ENCODE assay signal across 8 mouse cellular contexts in the genomic region with DNA sequence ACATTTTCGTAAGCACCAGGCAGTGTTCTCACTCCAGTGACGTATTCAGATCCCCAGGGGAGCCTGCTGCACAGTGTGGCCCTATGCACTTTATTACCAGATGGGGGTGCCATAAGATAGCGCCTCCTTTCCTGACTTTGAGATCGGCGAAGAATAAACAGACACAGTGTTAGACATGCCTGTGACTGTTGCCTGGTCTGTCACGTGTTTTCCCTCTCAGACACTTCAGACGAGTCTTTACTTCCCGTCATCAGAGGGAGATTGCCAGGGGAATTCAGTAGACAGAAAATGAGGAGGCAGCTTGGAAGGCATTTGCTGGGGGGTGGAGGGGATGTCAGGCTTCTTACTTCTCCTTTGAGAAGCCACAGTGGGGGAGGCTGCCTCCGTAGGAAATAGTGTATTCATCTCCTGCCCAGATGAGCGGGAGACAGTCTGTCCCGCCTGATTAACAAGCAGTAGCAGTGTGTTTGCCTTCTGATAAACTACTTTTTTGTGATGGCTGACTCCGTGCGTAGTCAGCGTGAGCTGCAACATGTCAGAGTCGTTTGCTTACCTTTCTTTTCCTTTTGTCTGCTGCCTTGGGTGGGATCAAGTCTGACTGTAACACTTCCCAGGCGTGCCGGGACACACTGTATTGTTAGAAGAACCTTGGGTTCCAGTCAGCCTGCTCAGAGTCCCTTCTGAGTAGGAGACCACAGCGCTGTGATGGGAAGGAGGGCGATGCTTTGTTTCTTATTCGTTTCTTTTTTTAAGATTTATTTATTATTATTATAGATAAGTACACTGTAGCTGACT. TPM values are rescaled to one million over a fixed set of nuclear protein-coding genes. Genes with fewer than 3 reads are reported as not detected.
DNase-seq lines count a peak whose midpoint lies in the region; ATAC-seq and TF ChIP-seq lines count a peak whose summit lies in the region.

No protein-coding gene starts in this region.

- peak; percentile 40; the same call in 1 of the 2 replicates for TF ChIP-seq CTCF in bone marrow macrophage, adult 2 months (IDR thresholded peaks at IDR 0.05; ENCODE audit: low read depth, low read length)
- TF ChIP-seq CTCF in forebrain, postnatal 0 days (IDR thresholded peaks at IDR 0.05; ENCODE audit: low read depth) = peak; percentile 75

- no peaks in the 10 kb centered on the region for H3K27me3 ChIP-seq in forebrain, postnatal 0 days (ENCODE audit: insufficient read depth, low read length)
- no peaks in the 10 kb centered on the region for H3K27me3 ChIP-seq in hindbrain, embryonic 11.5 days (ENCODE audit: control insufficient read depth, insufficient read depth, low read length)
- no peaks in the 10 kb centered on the region for H3K27me3 ChIP-seq in lung, embryonic 16.5 days (ENCODE audit: control insufficient read depth, insufficient read depth, low read depth, low read length)

- H3K4me2 ChIP-seq in forebrain, postnatal 0 days (ENCODE audit: low read depth) = peak overlapping the region; percentile 17
- H3K4me2 ChIP-seq in hindbrain, embryonic 11.5 days (replicated peaks; ENCODE audit: low read depth, low read length) = no peak overlapping the region
- H3K4me2 ChIP-seq in lung, embryonic 16.5 days (ENCODE audit: low read depth, low read length) = peak overlapping the region; percentile 43

- peak overlapping the region; percentile 22; the same call in 1 of the 2 replicates for H3K4me3 ChIP-seq in bone marrow macrophage, adult 2 months (ENCODE audit: insufficient read depth, low read length)
- no peak overlapping the region for H3K4me3 ChIP-seq in forebrain, postnatal 0 days (ENCODE audit: low read depth, low read length)
- H3K4me3 ChIP-seq in hindbrain, embryonic 11.5 days (ENCODE audit: low read depth, low read length) = no peak overlapping the region
- peak overlapping the region; percentile 21; the same call in 1 of the 2 replicates for H3K4me3 ChIP-seq in lung, embryonic 16.5 days (ENCODE audit: low read length)

- peak; percentile 56 for DNase-seq in ES-CJ7 (ENCODE audit: low read depth, low spot score)
- peak; percentile 80 for DNase-seq in forebrain, postnatal 0 days
- peak; percentile 46 for DNase-seq in hindbrain, embryonic 11.5 days (ENCODE audit: low spot score)
- peak; percentile 89 for DNase-seq in layer of hippocampus, adult 9-11 months
- DNase-seq in ovary, postnatal 14 days (ENCODE audit: low spot score) = peak; percentile 20
- DNase-seq in thymus, postnatal 25 days = peak; percentile 75

- no peak for TF ChIP-seq POLR2A in bone marrow macrophage, adult 2 months (IDR thresholded peaks at IDR 0.05; ENCODE audit: borderline replicate concordance, low read depth, low read length)

- peaks cover 37% of the 10 kb centered on the region for H3K36me3 ChIP-seq in forebrain, postnatal 0 days (ENCODE audit: insufficient read depth)
- no peaks in the 10 kb centered on the region for H3K36me3 ChIP-seq in hindbrain, embryonic 11.5 days (ENCODE audit: control insufficient read depth, insufficient read depth, low read length)
- peaks cover 23% of the 10 kb centered on the region for H3K36me3 ChIP-seq in lung, embryonic 16.5 days (ENCODE audit: control insufficient read depth, insufficient read depth, low read length)

- peak; percentile 94 for ATAC-seq in forebrain, postnatal 0 days
- peak; percentile 67 for ATAC-seq in hindbrain, embryonic 11.5 days (ENCODE audit: low FRiP score)
- peak; percentile 77 for ATAC-seq in lung, embryonic 16.5 days (ENCODE audit: low read depth)

- H3K4me1 ChIP-seq in bone marrow macrophage, adult 2 months (ENCODE audit: control insufficient read depth, insufficient read depth, low read length) = peaks cover 32% of the 10 kb centered on the region
- no peaks in the 10 kb centered on the region for H3K4me1 ChIP-seq in forebrain, postnatal 0 days (ENCODE audit: insufficient read depth)
- H3K4me1 ChIP-seq in hindbrain, embryonic 11.5 days (replicated peaks; ENCODE audit: control insufficient read depth, insufficient read depth, low read length) = peaks cover 2% of the 10 kb centered on the region
- H3K4me1 ChIP-seq in lung, embryonic 16.5 days (replicated peaks; ENCODE audit: control insufficient read depth, insufficient read depth, low read length) = peaks cover 50% of the 10 kb centered on the region

- whole genome bisulfite sequencing in forebrain, postnatal 0 days = 45% methylated on average over 20 of the region's 20 CpGs
- 58% methylated on average over 20 of the region's 20 CpGs for WGBS in hindbrain, embryonic 11.5 days
- WGBS in lung, embryonic 16.5 days = 16% methylated on average over 20 of the region's 20 CpGs

- peak overlapping the region; percentile 69 for H3K27ac ChIP-seq in bone marrow macrophage, adult 2 months (ENCODE audit: insufficient read depth, low read depth, low read length)
- peak overlapping the region; percentile 67 for H3K27ac ChIP-seq in forebrain, postnatal 0 days (ENCODE audit: low read depth, low read length)
- H3K27ac ChIP-seq in hindbrain, embryonic 11.5 days (ENCODE audit: low read depth, low read length) = peak overlapping the region; percentile 17; the same call in 1 of the 2 replicates
- peak overlapping the region; percentile 97 for H3K27ac ChIP-seq in lung, embryonic 16.5 days (ENCODE audit: low read length)

- H3K9ac ChIP-seq in forebrain, postnatal 0 days = no peak overlapping the region
- no peak overlapping the region for H3K9ac ChIP-seq in hindbrain, embryonic 11.5 days (ENCODE audit: low read depth, low read length)
- H3K9ac ChIP-seq in lung, embryonic 16.5 days (ENCODE audit: low read length) = peak overlapping the region; percentile 23; the same call in 1 of the 2 replicates

- H3K9me3 ChIP-seq in forebrain, postnatal 0 days (ENCODE audit: low read length) = no peaks in the 10 kb centered on the region
- H3K9me3 ChIP-seq in hindbrain, embryonic 11.5 days (ENCODE audit: control insufficient read depth, low read length) = no peaks in the 10 kb centered on the region
- H3K9me3 ChIP-seq in lung, embryonic 16.5 days (ENCODE audit: control insufficient read depth, low read length) = no peaks in the 10 kb centered on the region

RNA-seq across cellular contexts. Expression of a gene that starts 40.4 kb away (rescaled TPM):
- 7.0 and 7.5 TPM in 2 replicates for polyA plus RNA-seq in bone marrow macrophage, adult 2 months (2012; ENCODE audit: insufficient read depth, insufficient read length, missing spikeins)
- total RNA-seq in forebrain, postnatal 0 days (2014; rRNA removed) = 9.4 and 13.6 TPM in 2 replicates
- polyA plus RNA-seq in forebrain, postnatal 0 days (2015; fragmentation: Nextera tagmentation; extraction: Ambion mirVana) = 3.2 and 4.8 TPM in 2 replicates
- polyA plus RNA-seq in hindbrain, embryonic 11.5 days (2014; fragmentation: Nextera tagmentation; extraction: Ambion mirVana) = 2.9 and 3.2 TPM in 2 replicates
- 1.8 TPM in 2 replicates for polyA plus RNA-seq in lung, embryonic 16.5 days (2015; fragmentation: Nextera tagmentation; extraction: Ambion mirVana)

RNA-seq across cellular contexts. Expression of a gene that starts 58.5 kb away (rescaled TPM):
- 56.3 and 60.1 TPM in 2 replicates for polyA plus RNA-seq in bone marrow macrophage, adult 2 months (2012; ENCODE audit: insufficient read depth, insufficient read length, missing spikeins)
- total RNA-seq in forebrain, postnatal 0 days (2014; rRNA removed) = 139 and 204 TPM in 2 replicates
- 126 and 192 TPM in 2 replicates for polyA plus RNA-seq in forebrain, postnatal 0 days (2015; fragmentation: Nextera tagmentation; extraction: Ambion mirVana)
- polyA plus RNA-seq in hindbrain, embryonic 11.5 days (2014; fragmentation: Nextera tagmentation; extraction: Ambion mirVana) = 27.0 and 31.9 TPM in 2 replicates
- 11.3 and 13.0 TPM in 2 replicates for polyA plus RNA-seq in lung, embryonic 16.5 days (2015; fragmentation: Nextera tagmentation; extraction: Ambion mirVana)

Comparison
In these comparisons a context has a peak if more than half of its experiments do, and no peak if none do; other contexts are left out.
1. DNase-seq: peak in every context shown above with its lines; median percentile 89 in layer of hippocampus, adult 9-11 months; 80 in forebrain, postnatal 0 days; 75 in thymus, postnatal 25 days; 56 in ES-CJ7; 46 in hindbrain, embryonic 11.5 days; 20 in ovary, postnatal 14 days.
2. H3K27ac ChIP-seq: peak in every context shown above with its lines; median percentile 97 in lung, embryonic 16.5 days; 69 in bone marrow macrophage, adult 2 months; 67 in forebrain, postnatal 0 days; 17 in hindbrain, embryonic 11.5 days.
3. H3K4me3 ChIP-seq: peak in bone marrow macrophage, adult 2 months (single experiment) and lung, embryonic 16.5 days (single experiment); none in forebrain, postnatal 0 days (single experiment) and hindbrain, embryonic 11.5 days (single experiment).
4. Peak in every context shown above with its lines, with median percentiles within 50 percentile points of each other: ATAC-seq.